Mouse (Mus musculus) forebrain, embryonic 11.5 days (tissue): ENCODE results near the gene Muc16. TPM values are rescaled to one million over a fixed set of nuclear protein-coding genes. Genes with fewer than 3 reads are reported as not detected.

Experiments
- ATAC-seq: fragments of 200-750 bp; cut with Nextera tagmentation; replicated peaks from 2 replicates; pipeline ENCODE4 v1.8.0; 2017; ENCODE audit warnings: moderate TSS enrichment; ENCODE audit not compliant: low FRiP score
- DNase-seq: peaks from one replicate; pipeline ENCODE4 v3.0.0-alpha.2; 2017; ENCODE audit warnings: low spot score
- H3K27ac ChIP-seq: fragments of 300-500 bp; sonication (generic); 2 replicates; pipeline ENCODE4 v1.5.1; 2014; ENCODE audit warnings: low read depth, low read length
- H3K27me3 ChIP-seq: fragments of 300-500 bp; sonication (generic); 2 replicates; pipeline ENCODE4 v1.6.1; 2014; ENCODE audit warnings: mild to moderate bottlenecking, low read length, mixed read lengths; ENCODE audit not compliant: control insufficient read depth, insufficient read depth
- H3K36me3 ChIP-seq: fragments of 300-500 bp; sonication (generic); 2 replicates; pipeline ENCODE4 v1.6.1; 2014; ENCODE audit warnings: mild to moderate bottlenecking, low read length, moderate library complexity, mixed read lengths; ENCODE audit not compliant: control insufficient read depth, insufficient read depth
- H3K4me1 ChIP-seq: fragments of 300-500 bp; sonication (generic); replicated peaks from 2 replicates; pipeline ENCODE4 v1.6.1; 2014; ENCODE audit warnings: low read length, mixed read lengths; ENCODE audit not compliant: control insufficient read depth, insufficient read depth
- H3K4me2 ChIP-seq: fragments of 300-500 bp; sonication (generic); 2 replicates; pipeline ENCODE4 v1.6.1; 2014; ENCODE audit warnings: low read depth, mild to moderate bottlenecking, low read length, moderate library complexity, mixed read lengths; ENCODE audit not compliant: severe bottlenecking
- H3K4me3 ChIP-seq: fragments of 300-500 bp; sonication (generic); 2 replicates; pipeline ENCODE4 v1.5.1; 2014; ENCODE audit warnings: low read depth, low read length
- H3K9ac ChIP-seq: fragments of 300-500 bp; sonication (generic); 2 replicates; pipeline ENCODE4 v1.6.1; 2014; ENCODE audit warnings: low read length
- H3K9me3 ChIP-seq: fragments of 300-500 bp; sonication (generic); 2 replicates; pipeline ENCODE4 v1.6.1; 2016; ENCODE audit warnings: low read length, mixed read lengths; ENCODE audit not compliant: control insufficient read depth
- WGBS: fragments of 180-500 bp; shearing (Covaris S2); extraction: QIAGEN DNeasy Blood & Tissue Kit; methylation state at CpG from one replicate; pipeline ENCODE4 v1.1.7; 2014; 5-methylcytosine and 5-hydroxymethylcytosine counted together
- microRNA-seq: library from miRNA; unstranded; fragments of <30 nt; microRNA quantifications from one replicate; pipeline ENCODE4, GENCODE M21; 2016; ENCODE audit not compliant: insufficient number of aligned reads
- polyA plus RNA-seq: library from polyadenylated mRNA; unstranded; fragments of >200 nt; fragmentation: Nextera tagmentation; extraction: Ambion mirVana; gene quantifications from 2 replicates; pipeline ENCODE4 v1.2.1, GENCODE M21; 2014

Gene Muc16
- polyA plus RNA-seq, 1 experiment from 2014 or later, result not detected

GRCm38 (mm10) chr9:18473324-18474128, 200.8 kb downstream of the Muc16 start:
- peak; percentile 88 for DNase-seq
- Histone ChIP-seq H3K27me3 (no peaks in the 10 kb centered on the region), H3K4me2 (peak overlapping the region; percentile 61), H3K9me3 (no peaks in the 10 kb centered on the region), H3K27ac (peak overlapping the region; percentile 91), H3K4me3 (peak overlapping the region; percentile 54), H3K9ac (peak overlapping the region; percentile 66), H3K36me3 (no peaks in the 10 kb centered on the region), H3K4me1 (no peaks in the 10 kb centered on the region; the same call in 1 of the 2 replicates)
- 4% methylated on average over 39 of the region's 39 CpGs for WGBS
- ATAC-seq, result peak; percentile 98

DNA sequence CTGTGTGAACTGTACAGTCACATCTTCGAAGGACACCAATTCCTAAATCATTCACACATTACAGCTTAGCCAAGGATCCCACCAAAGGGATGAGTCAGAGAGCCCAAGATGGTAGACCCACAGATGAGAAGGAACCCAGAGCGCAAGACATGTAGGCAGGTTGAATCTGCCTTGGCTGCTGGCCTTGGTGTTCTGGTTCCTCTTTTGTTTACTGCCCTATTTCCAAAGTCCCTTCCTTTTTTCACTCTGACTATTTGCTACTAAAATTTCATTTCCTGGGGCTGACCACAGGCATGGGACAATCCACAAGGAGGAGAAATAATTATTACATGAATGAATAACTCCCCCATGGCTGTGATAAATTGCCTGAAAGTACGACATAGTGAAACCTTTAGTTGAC, 206.3 kb downstream of the Muc16 start:
- H3K36me3 ChIP-seq, result no peaks in the 10 kb centered on the region; the same call in 1 of the 2 replicates
- 94% methylated on average over 3 of the region's 3 CpGs for WGBS

GRCm38 (mm10) chr9:18467350-18467749, 207.0 kb downstream of the Muc16 start:
- no peak overlapping the region for H3K4me2 ChIP-seq
- H3K36me3 ChIP-seq, result no peaks in the 10 kb centered on the region; the same call in 1 of the 2 replicates
- ATAC-seq (no peak; the same call in 1 of the 2 replicates), DNase-seq (no peak)
- H3K9me3 ChIP-seq, result no peaks in the 10 kb centered on the region; the same call in 1 of the 2 replicates
- no peak overlapping the region for H3K27ac ChIP-seq
- no peaks in the 10 kb centered on the region for H3K4me1 ChIP-seq
- no peaks in the 10 kb centered on the region for H3K27me3 ChIP-seq
- 24% methylated on average over 3 of the region's 3 CpGs for WGBS
- H3K4me3 ChIP-seq, result no peak overlapping the region
- no peak overlapping the region for H3K9ac ChIP-seq

More for the DNA sequence above, 206.3 kb downstream of the Muc16 start:
- no peak overlapping the region for H3K4me3 ChIP-seq
- H3K27me3 ChIP-seq, result no peaks in the 10 kb centered on the region
- H3K4me2 ChIP-seq, result no peak overlapping the region
- H3K9ac ChIP-seq, result no peak overlapping the region
- H3K27ac ChIP-seq, result no peak overlapping the region
- H3K9me3 ChIP-seq, result no peaks in the 10 kb centered on the region; the same call in 1 of the 2 replicates
- no peaks in the 10 kb centered on the region; the same call in 1 of the 2 replicates for H3K4me1 ChIP-seq
- ATAC-seq (no peak), DNase-seq (no peak)

GRCm38 (mm10) chr9:18456520-18456919, 217.8 kb downstream of the Muc16 start:
- DNase-seq (no peak), ATAC-seq (no peak)
- Histone ChIP-seq H3K36me3 (peaks cover 6% of the 10 kb centered on the region; the same call in 1 of the 2 replicates), H3K4me1 (no peaks in the 10 kb centered on the region), H3K27me3 (no peaks in the 10 kb centered on the region), H3K9me3 (no peaks in the 10 kb centered on the region; the same call in 1 of the 2 replicates), H3K27ac (no peak overlapping the region), H3K4me2 (no peak overlapping the region), H3K4me3 (no peak overlapping the region), H3K9ac (no peak overlapping the region)
- 83% methylated on average over 4 of the region's 4 CpGs for WGBS

Small RNA genes lying within 50 kb of the gene (microRNA-seq; reads per million reads assigned to microRNA genes)
- gene Gm22854, result not detected

Other genes starting within 250 kb of the Muc16 start
- gene Mbd3l2, start 243.9 kb downstream of the Muc16 start, polyA plus RNA-seq, result 0.12 TPM in 1 of 2 replicates, not detected in the other
- gene Zfp558, start 196.3 kb downstream of the Muc16 start, polyA plus RNA-seq, result 14.2 and 16.7 TPM in 2 replicates
- not detected in 2 replicates for gene Mbd3l1, start 196.2 kb downstream of the Muc16 start, polyA plus RNA-seq
- not detected in 2 replicates for gene Olfr24, start 89.5 kb upstream of the Muc16 start, polyA plus RNA-seq
- gene Olfr828, start 145.0 kb upstream of the Muc16 start, polyA plus RNA-seq, result not detected in 2 replicates
- gene Olfr829, start 180.4 kb upstream of the Muc16 start, polyA plus RNA-seq, result not detected in 2 replicates
- gene Olfr830, start 200.2 kb upstream of the Muc16 start, polyA plus RNA-seq, result not detected in 2 replicates